Mouse (Mus musculus): ENCODE results near the gene Snx20. TPM values are rescaled to one million over a fixed set of nuclear protein-coding genes. Genes with fewer than 3 reads are reported as not detected.

Snx20 gene
- polyA plus RNA-seq, 1 experiment = 11.5 TPM

- 80% methylated on average over 6 of the region's 6 CpGs for WGBS
- no peak overlapping the region for H3K4me3 ChIP-seq (replicated peaks; ENCODE audit: extremely low read depth, low read depth, low read length)
- H3K4me1 ChIP-seq (ENCODE audit: control insufficient read depth, insufficient read depth, low read length) = no peaks in the 10 kb centered on the region
- no peak for TF ChIP-seq POLR2A (IDR thresholded peaks at IDR 0.05; ENCODE audit: borderline replicate concordance, extremely low read depth, low read depth, low read length)
- TF ChIP-seq CTCF (IDR thresholded peaks at IDR 0.05; ENCODE audit: insufficient read depth, low read length) = no peak
- DNase-seq = no peak
These were observed 25.7 kb downstream of the Snx20 start for GRCm38 (mm10) chr8:88610271-88610670.

GRCm38 (mm10) chr8:88609036-88609435 lies 26.9 kb downstream of the Snx20 start:
- TF ChIP-seq POLR2A (IDR thresholded peaks at IDR 0.05; ENCODE audit: borderline replicate concordance, extremely low read depth, low read depth, low read length) (no peak), CTCF (IDR thresholded peaks at IDR 0.05; ENCODE audit: insufficient read depth, low read length) (no peak)
- no peak for DNase-seq
- WGBS = 81% methylated on average over 8 of the region's 8 CpGs

DNA sequence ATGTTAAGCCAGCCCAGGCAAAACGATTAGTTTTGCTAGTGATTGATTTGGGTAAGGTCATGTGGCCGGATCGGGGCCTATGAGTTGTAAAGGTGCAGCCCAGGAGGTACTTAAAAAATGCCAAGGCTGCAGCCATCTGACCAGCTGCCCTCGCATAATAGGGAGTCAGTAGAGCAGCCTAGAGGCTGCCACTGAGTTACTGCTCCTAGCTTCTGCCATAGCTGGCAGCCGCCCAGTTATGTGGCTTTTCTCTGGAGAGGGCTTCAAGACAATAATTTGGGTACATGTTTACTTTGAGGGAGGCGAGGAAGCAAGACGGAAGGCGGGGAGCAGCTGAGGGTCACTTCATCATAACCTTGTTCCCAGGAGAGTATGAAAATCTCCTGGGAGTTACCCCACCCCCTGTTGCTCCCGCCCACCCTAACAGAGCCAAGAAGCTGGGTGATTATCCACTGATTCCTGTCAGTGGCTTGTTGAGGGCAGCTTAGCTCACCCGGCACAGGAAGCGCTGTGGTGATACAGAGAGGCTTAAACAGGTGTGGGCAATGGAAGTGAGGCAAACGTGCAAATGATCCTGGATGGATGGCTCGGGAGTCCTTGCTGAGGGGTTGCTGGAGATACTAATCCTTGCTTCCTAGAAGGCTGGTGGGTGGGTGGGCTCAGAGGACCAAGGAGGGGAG lies 30.4 kb downstream of the Snx20 start:
- H3K4me3 ChIP-seq (replicated peaks; ENCODE audit: extremely low read depth, low read depth, low read length) = no peak overlapping the region
- 28% methylated on average over 13 of the region's 13 CpGs for WGBS
- TF ChIP-seq CTCF (IDR thresholded peaks at IDR 0.05; ENCODE audit: insufficient read depth, low read length) (no peak), POLR2A (IDR thresholded peaks at IDR 0.05; ENCODE audit: borderline replicate concordance, extremely low read depth, low read depth, low read length) (no peak)
- peak; percentile 39 for DNase-seq
- H3K4me1 ChIP-seq (ENCODE audit: control insufficient read depth, insufficient read depth, low read length) = no peaks in the 10 kb centered on the region

More at GRCm38 (mm10) chr8:88609036-88609435, 26.9 kb downstream of the Snx20 start:
- Histone ChIP-seq H3K4me3 (replicated peaks; ENCODE audit: extremely low read depth, low read depth, low read length) (no peak overlapping the region), H3K4me1 (ENCODE audit: control insufficient read depth, insufficient read depth, low read length) (no peaks in the 10 kb centered on the region)

- no peaks in the 10 kb centered on the region for H3K4me1 ChIP-seq (ENCODE audit: control insufficient read depth, insufficient read depth, low read length)
- DNase-seq = no peak
- 22% methylated on average over 18 of the region's 20 CpGs for WGBS
- H3K4me3 ChIP-seq (replicated peaks; ENCODE audit: extremely low read depth, low read depth, low read length) = no peak overlapping the region
- TF ChIP-seq POLR2A (IDR thresholded peaks at IDR 0.05; ENCODE audit: borderline replicate concordance, extremely low read depth, low read depth, low read length) (no peak), CTCF (IDR thresholded peaks at IDR 0.05; ENCODE audit: insufficient read depth, low read length) (no peak)
These were observed 31.6 kb downstream of the Snx20 start for GRCm38 (mm10) chr8:88604065-88605038.

DNA sequence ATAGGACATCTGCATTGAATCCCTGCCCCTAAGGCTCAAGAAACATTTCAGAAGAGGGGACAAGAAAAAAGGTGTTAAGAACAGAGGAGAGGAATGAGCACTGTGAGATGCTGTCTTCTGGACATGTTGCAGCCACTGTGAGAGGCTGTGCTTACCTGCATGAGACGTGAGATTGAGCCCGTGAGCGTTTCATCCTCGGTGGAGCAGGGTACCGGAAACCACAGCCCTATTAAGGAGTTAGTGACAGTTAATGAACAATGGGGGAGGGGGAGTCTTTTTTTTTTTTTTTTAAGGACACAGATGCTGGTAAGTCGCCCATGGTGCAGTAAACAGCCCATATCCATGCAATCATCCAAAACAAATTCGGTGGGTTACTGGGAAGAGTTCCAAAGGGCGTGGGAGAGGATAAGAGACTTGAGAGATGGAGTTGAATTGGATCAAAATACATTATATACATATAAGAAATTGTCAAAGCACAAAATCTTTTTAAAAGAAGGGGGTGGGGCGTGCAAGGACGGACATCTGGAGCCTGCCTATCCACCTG lies 32.4 kb downstream of the Snx20 start:
- TF ChIP-seq POLR2A (IDR thresholded peaks at IDR 0.05; ENCODE audit: borderline replicate concordance, extremely low read depth, low read depth, low read length) (no peak), CTCF (IDR thresholded peaks at IDR 0.05; ENCODE audit: insufficient read depth, low read length) (no peak)
- WGBS = 22% methylated on average over 10 of the region's 10 CpGs
- Histone ChIP-seq H3K4me1 (ENCODE audit: control insufficient read depth, insufficient read depth, low read length) (no peaks in the 10 kb centered on the region), H3K4me3 (replicated peaks; ENCODE audit: extremely low read depth, low read depth, low read length) (no peak overlapping the region)
- no peak for DNase-seq

GRCm38 (mm10) chr8:88599491-88599890 lies 36.4 kb downstream of the Snx20 start:
- 87% methylated on average over 7 of the region's 7 CpGs for WGBS

GRCm38 (mm10) chr8:88598578-88598977 lies 37.4 kb downstream of the Snx20 start:
- WGBS = 54% methylated on average over 5 of the region's 5 CpGs
- no peak overlapping the region for H3K4me3 ChIP-seq (replicated peaks; ENCODE audit: extremely low read depth, low read depth, low read length)
- H3K4me1 ChIP-seq (ENCODE audit: control insufficient read depth, insufficient read depth, low read length) = no peaks in the 10 kb centered on the region
- no peak for TF ChIP-seq POLR2A (IDR thresholded peaks at IDR 0.05; ENCODE audit: borderline replicate concordance, extremely low read depth, low read depth, low read length)
- TF ChIP-seq CTCF (IDR thresholded peaks at IDR 0.05; ENCODE audit: insufficient read depth, low read length) = no peak
- no peak for DNase-seq

More at GRCm38 (mm10) chr8:88599491-88599890, 36.4 kb downstream of the Snx20 start:
- no peak for DNase-seq
- Histone ChIP-seq H3K4me3 (replicated peaks; ENCODE audit: extremely low read depth, low read depth, low read length) (no peak overlapping the region), H3K4me1 (ENCODE audit: control insufficient read depth, insufficient read depth, low read length) (no peaks in the 10 kb centered on the region)
- TF ChIP-seq CTCF (IDR thresholded peaks at IDR 0.05; ENCODE audit: insufficient read depth, low read length) (no peak), POLR2A (IDR thresholded peaks at IDR 0.05; ENCODE audit: borderline replicate concordance, extremely low read depth, low read depth, low read length) (no peak)

DNA sequence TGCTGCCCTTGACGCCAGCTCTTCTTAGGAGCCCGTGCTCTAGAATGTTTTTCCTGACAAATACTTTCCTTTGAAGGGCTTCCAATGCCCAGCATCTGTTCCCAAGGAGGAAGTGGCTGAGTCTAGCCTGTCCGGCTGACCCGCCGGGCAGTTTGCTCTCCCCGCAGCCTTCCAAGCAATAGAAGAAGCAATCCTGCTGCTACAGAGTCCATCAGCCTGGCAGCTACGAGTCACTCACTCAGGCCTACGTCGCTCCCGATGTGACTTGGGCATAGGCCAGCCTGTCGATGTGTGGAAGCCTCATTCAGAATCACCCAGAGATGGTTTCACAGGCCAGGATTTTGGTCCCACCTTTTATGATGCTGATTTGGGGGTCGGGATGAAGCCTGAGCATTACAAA lies 39.9 kb downstream of the Snx20 start:
- TF ChIP-seq CTCF (IDR thresholded peaks at IDR 0.05; ENCODE audit: insufficient read depth, low read length) (no peak), POLR2A (IDR thresholded peaks at IDR 0.05; ENCODE audit: borderline replicate concordance, extremely low read depth, low read depth, low read length) (no peak)
- no peak for DNase-seq
- H3K4me3 ChIP-seq (replicated peaks; ENCODE audit: extremely low read depth, low read depth, low read length) = no peak overlapping the region
- WGBS = 56% methylated on average over 12 of the region's 12 CpGs
- no peaks in the 10 kb centered on the region for H3K4me1 ChIP-seq (ENCODE audit: control insufficient read depth, insufficient read depth, low read length)

DNA sequence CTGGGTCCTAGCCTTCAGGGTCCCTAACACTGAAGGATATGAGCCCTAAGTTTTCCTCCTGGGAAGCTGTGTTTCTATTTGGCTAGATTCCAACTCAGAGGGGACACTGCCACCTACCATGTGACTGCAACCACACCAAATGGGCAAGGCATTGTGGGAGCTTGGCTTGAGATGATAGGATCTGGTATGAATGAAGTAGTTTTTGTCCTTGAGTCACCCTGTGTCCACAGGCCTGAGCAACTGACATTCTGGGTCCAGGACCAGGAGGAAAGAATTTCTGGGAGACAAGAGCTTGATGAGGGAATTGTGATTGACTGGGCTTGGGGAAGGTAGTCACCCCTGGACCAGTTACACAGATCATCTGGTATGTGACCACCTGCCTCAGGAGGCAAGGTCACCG lies 42.0 kb downstream of the Snx20 start:
- TF ChIP-seq POLR2A (IDR thresholded peaks at IDR 0.05; ENCODE audit: borderline replicate concordance, extremely low read depth, low read depth, low read length) = no peak
- no peak for TF ChIP-seq CTCF (IDR thresholded peaks at IDR 0.05; ENCODE audit: insufficient read depth, low read length)
- H3K4me1 ChIP-seq (ENCODE audit: control insufficient read depth, insufficient read depth, low read length) = no peaks in the 10 kb centered on the region
- 97% methylated on average over 1 of the region's 1 CpGs for WGBS
- H3K4me3 ChIP-seq (replicated peaks; ENCODE audit: extremely low read depth, low read depth, low read length) = no peak overlapping the region
- no peak for DNase-seq

Data from lung, adult 2 months (tissue).